Mouse (Mus musculus): ENCODE results near the gene Spdye4a.

The Spdye4a gene

GRCm38 (mm10) chr5:143226790-143227189 lies at the start of gene Spdye4a:
TSS of gene Spdye4a (minus strand) at chr5:143226890.
- no peak for DNase-seq

- peak in 1 of 2 experiments; percentile 50 for DNase-seq
Observed at GRCm38 (mm10) chr5:143275761-143276160, 49.1 kb upstream of the Spdye4a start.

GRCm38 (mm10) chr5:143272540-143273330 lies 46.0 kb upstream of the Spdye4a start:
- DNase-seq: peak; percentile 64 to 75

- DNase-seq: no peak
Observed at GRCm38 (mm10) chr5:143272108-143272507, 45.4 kb upstream of the Spdye4a start.

- DNase-seq: no peak
Observed at GRCm38 (mm10) chr5:143271642-143272041, 45.0 kb upstream of the Spdye4a start.

GRCm38 (mm10) chr5:143270151-143270519 lies 43.4 kb upstream of the Spdye4a start:
- no peak for DNase-seq

GRCm38 (mm10) chr5:143269363-143270150 lies 42.9 kb upstream of the Spdye4a start, which contains the start of gene Zfp316:
TSS of gene Zfp316 (minus strand) at chr5:143270022.
- DNase-seq: peak; percentile 85 to 88

GRCm38 (mm10) chr5:143268985-143269362 lies 42.3 kb upstream of the Spdye4a start:
- no peak for DNase-seq

- DNase-seq: no peak
Observed at GRCm38 (mm10) chr5:143266794-143267193, 40.1 kb upstream of the Spdye4a start.

- DNase-seq: no peak
Observed at GRCm38 (mm10) chr5:143265409-143265808, 38.7 kb upstream of the Spdye4a start.

GRCm38 (mm10) chr5:143264689-143265088 lies 38.0 kb upstream of the Spdye4a start:
- DNase-seq: peak in 1 of 2 experiments; percentile 58

- DNase-seq: no peak
Observed at GRCm38 (mm10) chr5:143261636-143262035, 34.9 kb upstream of the Spdye4a start.

- no peak for DNase-seq
Observed at GRCm38 (mm10) chr5:143255802-143256201, 29.1 kb upstream of the Spdye4a start.

- no peak for DNase-seq
Observed at GRCm38 (mm10) chr5:143255131-143255519, 28.4 kb upstream of the Spdye4a start.

GRCm38 (mm10) chr5:143254487-143255130 lies 27.9 kb upstream of the Spdye4a start:
- peak; percentile 62 to 63 for DNase-seq

- DNase-seq: peak; percentile 70 to 76
Observed at GRCm38 (mm10) chr5:143253881-143254486, 27.3 kb upstream of the Spdye4a start.

GRCm38 (mm10) chr5:143253186-143253880 lies 26.6 kb upstream of the Spdye4a start:
- peak; percentile 68 to 74 for DNase-seq

GRCm38 (mm10) chr5:143252791-143253185 lies 26.1 kb upstream of the Spdye4a start:
- DNase-seq: no peak

- no peak for DNase-seq
Observed at GRCm38 (mm10) chr5:143252039-143252438, 25.3 kb upstream of the Spdye4a start.

GRCm38 (mm10) chr5:143244926-143245325 lies 18.2 kb upstream of the Spdye4a start:
- DNase-seq: no peak

- DNase-seq: no peak
Observed at GRCm38 (mm10) chr5:143236036-143236435, 9.3 kb upstream of the Spdye4a start.

GRCm38 (mm10) chr5:143235028-143235693 lies 8.5 kb upstream of the Spdye4a start, which contains the start of gene Zfp12:
TSS of gene Zfp12 (plus strand) at chr5:143235163.
- DNase-seq: peak; percentile 94 to 97
